Mouse (Mus musculus) spleen, postnatal 36 days (tissue): ENCODE measurements around the gene Gm45837.
"Not testable (repeated sequence)": the region's sequence is repeated elsewhere in the genome, so short reads cannot be mapped to it uniquely, and the experiment has no call there.

Source experiments
- DNase-seq, 2 experiments: peaks; one replicate each; pipeline ENCODE4 v3.0.0; 2022; ENCODE audit warnings: low spot score in 2 of 2, mixed read lengths in 1 of 2

Gm45837 gene

DNA sequence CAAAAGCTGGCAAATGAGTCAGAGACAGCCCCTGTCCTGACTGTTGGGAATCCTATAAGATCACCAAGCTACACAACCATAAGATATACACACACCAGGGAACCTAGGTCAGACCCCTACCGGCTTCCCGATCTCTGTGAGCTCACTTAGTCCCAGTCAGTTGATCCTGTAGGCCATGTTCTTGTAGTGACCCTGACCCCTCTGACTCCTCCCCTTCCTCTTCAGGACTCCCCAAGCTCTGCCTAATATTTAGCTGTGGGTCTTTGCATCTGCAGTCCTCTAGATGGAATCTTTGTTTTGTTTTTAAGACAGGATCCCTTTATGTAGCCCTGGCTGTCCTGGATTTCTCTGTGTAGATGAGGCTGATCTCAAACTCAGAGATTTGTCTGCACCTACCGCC is 138.6 kb downstream of the Gm45837 start:
- DNase-seq, result no peak

GRCm38 (mm10) chr7:101550686-101551485 is 140.2 kb downstream of the Gm45837 start:
- DNase-seq, result no peak

GRCm38 (mm10) chr7:101551530-101551929 is 140.8 kb downstream of the Gm45837 start:
- DNase-seq, result peak in 1 of 2 experiments; percentile 23

GRCm38 (mm10) chr7:101555473-101555872 is 144.8 kb downstream of the Gm45837 start:
- DNase-seq, result not testable (repeated sequence)

- no peak for DNase-seq
Measured at GRCm38 (mm10) chr7:101557391-101557790, 146.7 kb downstream of the Gm45837 start.

DNA sequence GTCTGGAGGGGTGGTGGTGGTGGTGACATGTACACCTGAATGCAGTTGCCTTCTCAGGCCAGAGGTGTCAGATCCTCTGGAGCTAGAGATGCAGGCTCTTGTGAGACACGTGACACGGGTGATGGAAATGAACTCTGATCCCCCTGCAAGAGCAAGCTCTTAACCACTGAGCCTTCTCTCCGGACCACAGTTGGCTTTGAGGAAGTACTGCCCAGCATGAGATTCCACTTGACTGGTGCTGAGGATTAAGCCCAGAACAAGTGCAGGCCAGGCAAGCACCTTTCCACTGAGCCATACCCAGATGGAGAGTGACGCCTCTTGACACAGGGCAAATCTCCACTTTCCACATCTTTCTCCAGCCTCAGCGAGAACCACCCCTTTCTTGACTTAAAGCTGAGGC is 148.7 kb downstream of the Gm45837 start:
- not testable (repeated sequence) for DNase-seq
